Mouse (Mus musculus) cerebellum, adult 2 months (tissue): Measurements from ENCODE around the gene Krt88. TPM values are rescaled to one million over a fixed set of nuclear protein-coding genes. Genes with fewer than 3 reads are reported as not detected.
A peak's percentile ranks its signal among the peaks of the same experiment; 100 is the strongest.

Experiments used
- DNase-seq, 2 experiments: peaks; one replicate each; pipeline ENCODE4 v3.0.0; 2021
- H3K27ac ChIP-seq: fragments of 200-500 bp; 2 replicates; pipeline ENCODE4 v1.5.1; 2012; ENCODE audit warnings: low read length, control low read depth, inconsistent platforms; ENCODE audit not compliant: insufficient read depth
- H3K27me3 ChIP-seq: fragments of 200-500 bp; 2 replicates; pipeline ENCODE4 v1.6.1; 2012; ENCODE audit warnings: inconsistent platforms, mild to moderate bottlenecking, low read length, moderate library complexity; ENCODE audit not compliant: control insufficient read depth, insufficient read depth
- H3K4me1 ChIP-seq: fragments of 200-500 bp; 2 replicates; pipeline ENCODE4 v1.6.1; 2011; ENCODE audit warnings: low read length; ENCODE audit not compliant: control insufficient read depth, insufficient read depth
- H3K4me3 ChIP-seq: fragments of 200-500 bp; replicated peaks from 2 replicates; pipeline ENCODE3; 2011; ENCODE audit warnings: mild to moderate bottlenecking, low read depth, low read length, control low read depth; ENCODE audit not compliant: insufficient read depth
- CTCF ChIP-seq: fragments of 200-500 bp; IDR thresholded peaks from 2 replicates; pipeline ENCODE4 v1.5.1; 2011; ENCODE audit warnings: low read depth, mild to moderate bottlenecking, control low read depth, low read length, moderate library complexity, borderline replicate concordance; ENCODE audit not compliant: insufficient read depth
- POLR2A ChIP-seq: fragments of 200-500 bp; IDR thresholded peaks from 2 replicates; pipeline ENCODE4 v1.6.1; 2011; ENCODE audit warnings: low read length, control low read depth, borderline replicate concordance; ENCODE audit not compliant: insufficient read depth
- WGBS: fragments of 180-500 bp; shearing (Covaris S2); methylation state at CpG from one replicate; pipeline ENCODE4 v1.1.7; 2018; 5-methylcytosine and 5-hydroxymethylcytosine counted together
- polyA plus RNA-seq: library from polyadenylated mRNA; depleted of rRNA; stranded (reverse); fragments of >200 nt; gene quantifications from 2 replicates; pipeline ENCODE4 v1.2.3, GENCODE M21; 2012; rRNA removed

Gene Krt88
- polyA plus RNA-seq, 1 experiment, result not detected

DNA sequence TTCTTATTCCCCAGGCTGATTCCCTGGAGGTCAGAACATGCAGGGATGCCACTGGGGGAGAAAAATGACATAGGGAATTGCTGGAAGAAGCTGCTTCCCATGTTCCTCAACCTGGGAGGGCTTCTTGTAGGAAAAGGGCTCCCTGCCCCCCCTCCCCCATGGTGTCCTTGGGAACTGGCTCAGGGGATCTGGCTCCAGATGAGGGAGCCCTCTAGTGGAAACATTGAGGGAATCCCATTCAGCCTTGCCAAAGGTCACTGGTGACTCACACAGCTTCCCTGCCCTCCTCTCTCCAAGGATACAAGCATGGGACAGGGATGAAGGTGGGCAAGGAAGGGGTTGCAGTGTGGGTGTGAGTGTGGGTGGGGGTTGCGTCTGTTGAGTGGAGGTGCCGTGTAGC, 49.6 kb downstream of the Krt88 start:
- H3K27ac ChIP-seq, result no peak overlapping the region
- H3K27me3 ChIP-seq, result no peaks in the 10 kb centered on the region
- H3K4me3 ChIP-seq, result no peak overlapping the region
- 88% methylated on average over 2 of the region's 2 CpGs for WGBS
- peak; percentile 21 to 28 for DNase-seq
- H3K4me1 ChIP-seq, result no peaks in the 10 kb centered on the region
- TF ChIP-seq CTCF (peak; percentile 53; the same call in 1 of the 2 replicates), POLR2A (no peak)

Other genes starting within 250 kb of the Krt88 start
- gene Grasp, start 223.6 kb upstream of the Krt88 start, polyA plus RNA-seq, result 5.0 and 5.3 TPM in 2 replicates
- gene Nr4a1, start 193.5 kb upstream of the Krt88 start, polyA plus RNA-seq, result 13.1 and 16.4 TPM in 2 replicates
- 46.8 and 49.6 TPM in 2 replicates for gene Atg101, start 163.5 kb upstream of the Krt88 start, polyA plus RNA-seq
- gene 6030408B16Rik, start 154.5 kb upstream of the Krt88 start, polyA plus RNA-seq, result 0.15 and 0.27 TPM in 2 replicates
- 0.05 and 0.30 TPM in 2 replicates for gene Krt80, start 77.6 kb upstream of the Krt88 start, polyA plus RNA-seq
- gene Krt7, start 36.7 kb upstream of the Krt88 start, polyA plus RNA-seq, result 0.33 and 0.36 TPM in 2 replicates
- 0.13 and 0.15 TPM in 2 replicates for gene Krt87, start 8.9 kb upstream of the Krt88 start, polyA plus RNA-seq
- gene Krt81, start 16.0 kb downstream of the Krt88 start, polyA plus RNA-seq, result not detected in 2 replicates
- gene Krt86, start 25.7 kb downstream of the Krt88 start, polyA plus RNA-seq, result not detected in 2 replicates
- not detected in 2 replicates for gene Krt83, start 43.8 kb downstream of the Krt88 start, polyA plus RNA-seq
- gene Gm49425, start 69.5 kb downstream of the Krt88 start, polyA plus RNA-seq, result not detected in 2 replicates
- gene Krt84, start 85.1 kb downstream of the Krt88 start, polyA plus RNA-seq, result not detected in 2 replicates
- not detected in 2 replicates for gene Krt82, start 102.9 kb downstream of the Krt88 start, polyA plus RNA-seq
- 0.03 and 0.08 TPM in 2 replicates for gene Krt90, start 115.2 kb downstream of the Krt88 start, polyA plus RNA-seq
- not detected in 2 replicates for gene Krt75, start 126.2 kb downstream of the Krt88 start, polyA plus RNA-seq
- not detected in 2 replicates for gene Gm5414, start 180.4 kb downstream of the Krt88 start, polyA plus RNA-seq
- not detected in 2 replicates for gene Gm5478, start 199.6 kb downstream of the Krt88 start, polyA plus RNA-seq
- not detected in 2 replicates for gene Krt6b, start 232.5 kb downstream of the Krt88 start, polyA plus RNA-seq
- gene Krt6a, start 246.6 kb downstream of the Krt88 start, polyA plus RNA-seq, result not detected in 2 replicates